ENCODE assay signal across 8 mouse cellular contexts in the genomic region with DNA sequence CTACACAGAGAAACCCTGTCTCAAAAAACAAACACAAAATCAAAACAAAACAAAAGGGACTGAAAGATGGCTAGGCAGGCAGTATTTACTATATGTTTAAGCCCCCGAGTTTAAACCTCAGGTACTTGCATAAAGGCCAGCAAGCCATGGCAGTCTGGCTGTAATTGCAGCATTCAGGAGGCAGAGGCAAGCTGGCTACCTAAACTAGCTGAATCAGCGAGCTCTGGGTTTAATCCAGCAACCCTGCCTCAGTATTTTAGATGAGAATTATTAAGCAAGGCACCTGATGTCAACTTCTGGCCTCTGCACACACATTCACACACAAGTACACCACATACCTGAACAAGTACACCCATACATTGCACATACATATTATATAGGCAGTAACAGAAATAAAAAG. TPM values are rescaled to one million over a fixed set of nuclear protein-coding genes. Genes with fewer than 3 reads are reported as not detected.
A peak's percentile ranks its signal among the peaks of the same experiment; 100 is the strongest.
DNase-seq lines count a peak whose midpoint lies in the region; ATAC-seq and TF ChIP-seq lines count a peak whose summit lies in the region.
"Had no signal": no experiment of that assay in that cellular context is flagged by ENCODE, and none has a peak within 500 bp of the region (broad histone marks: within the 10 kb centered on the region; RNA-seq: fewer than 3 reads in every experiment).

No protein-coding gene starts in this region.

- no peak for TF ChIP-seq RAD21 in CH12.LX (IDR thresholded peaks at IDR 0.05; ENCODE audit: low read depth, low read length)

- no peak overlapping the region for H3K27ac ChIP-seq in CH12.LX (ENCODE audit: insufficient read depth, low read depth)
- H3K27ac ChIP-seq in embryonic facial prominence, embryonic 12.5 days = no peak overlapping the region
- no peak overlapping the region for H3K27ac ChIP-seq in limb, embryonic 14.5 days (replicated peaks; ENCODE audit: low read depth, low read length)
- H3K27ac ChIP-seq: liver, embryonic 14.5 days had no signal

- no peak for TF ChIP-seq EP300 in CH12.LX (IDR thresholded peaks at IDR 0.05; ENCODE audit: low read length)

- dilution Hi-C loops in CH12.LX (cut with MboI; ENCODE audit: extremely low pct_ligation_motif_present, extremely low pct_unique_long_range_greater_than_20kb, low sequenced_read_pairs) = no loop called here

- TF ChIP-seq CTCF in CH12.LX (conservative IDR thresholded peaks at IDR 0.05 in 1 of 2, IDR thresholded peaks at IDR 0.05 in 1 of 2; ENCODE audit: low read depth in 2 of 2, low read length in 2 of 2) = no peak

- H3K9ac ChIP-seq in CH12.LX (ENCODE audit: insufficient read depth, low read depth) = no peak overlapping the region
- no peak overlapping the region for H3K9ac ChIP-seq in embryonic facial prominence, embryonic 12.5 days
- H3K9ac ChIP-seq in limb, embryonic 14.5 days (ENCODE audit: low read depth, low read length, severe bottlenecking) = no peak overlapping the region
- H3K9ac ChIP-seq: liver, embryonic 14.5 days had no signal

- no peaks in the 10 kb centered on the region for H3K27me3 ChIP-seq in CH12.LX (replicated peaks)
- H3K27me3 ChIP-seq in embryonic facial prominence, embryonic 12.5 days = no peaks in the 10 kb centered on the region
- H3K27me3 ChIP-seq in limb, embryonic 14.5 days (ENCODE audit: control insufficient read depth, insufficient read depth, low read length) = no peaks in the 10 kb centered on the region

- in situ Hi-C loops in CH12.LX (cut with MboI; ENCODE audit: low pct_ligation_motif_present, low pct_unique_long_range_greater_than_20kb, low sequenced_read_pairs) = no loop called here

- H3K4me3 ChIP-seq in CH12.LX (replicated peaks in 1 of 3; ENCODE audit: low read depth in 2 of 3, low read length in 2 of 3, poor library complexity in 1 of 3) = no peak overlapping the region
- H3K4me3 ChIP-seq in embryonic facial prominence, embryonic 12.5 days = no peak overlapping the region
- H3K4me3 ChIP-seq in limb, embryonic 14.5 days (replicated peaks; ENCODE audit: low read length) = no peak overlapping the region

- peaks cover 56% of the 10 kb centered on the region for H3K79me2 ChIP-seq in CH12.LX (replicated peaks; ENCODE audit: control insufficient read depth, extremely low read depth, insufficient read depth, poor library complexity, severe bottlenecking)

- no peaks in the 10 kb centered on the region for H3K9me3 ChIP-seq in CH12.LX (replicated peaks; ENCODE audit: low read length)
- no peaks in the 10 kb centered on the region for H3K9me3 ChIP-seq in embryonic facial prominence, embryonic 12.5 days
- H3K9me3 ChIP-seq in limb, embryonic 14.5 days (ENCODE audit: control insufficient read depth, low read length) = no peaks in the 10 kb centered on the region

- H3K36me3 ChIP-seq in CH12.LX (replicated peaks in 1 of 2; ENCODE audit: control insufficient read depth in 1 of 2, insufficient read depth in 1 of 2, low read length in 1 of 2) = peaks cover 29 to 51% of the 10 kb centered on the region in 2 experiments
- H3K36me3 ChIP-seq in embryonic facial prominence, embryonic 12.5 days = peaks cover 39% of the 10 kb centered on the region
- peaks cover 54% of the 10 kb centered on the region for H3K36me3 ChIP-seq in limb, embryonic 14.5 days (ENCODE audit: control insufficient read depth, insufficient read depth, low read length)

- 66% methylated on average over 2 of the region's 2 CpGs for WGBS in embryonic facial prominence, embryonic 12.5 days
- 66% methylated on average over 2 of the region's 2 CpGs for WGBS in limb, embryonic 14.5 days

- 0 out of 2 replicates have a peak overlapping the region, but pooled peaks have one; percentile 21 for H3K4me2 ChIP-seq in CH12.LX (ENCODE audit: insufficient read depth, low read depth, poor library complexity, severe bottlenecking)
- H3K4me2 ChIP-seq in embryonic facial prominence, embryonic 12.5 days (replicated peaks) = 0 out of 2 replicates have a peak overlapping the region, but pooled peaks have one; percentile 4
- peak overlapping the region; percentile 15; the same call in 1 of the 2 replicates for H3K4me2 ChIP-seq in limb, embryonic 14.5 days (replicated peaks; ENCODE audit: low read depth, low read length, severe bottlenecking)

- TF ChIP-seq POLR2A in CH12.LX (IDR thresholded peaks at IDR 0.05; ENCODE audit: low read depth, low read length) = no peak
- no peak for TF ChIP-seq POLR2A in limb, embryonic 14.5 days (IDR thresholded peaks at IDR 0.05; ENCODE audit: borderline replicate concordance, extremely low read depth, insufficient read depth, insufficient read length)

- peak; percentile 54 for DNase-seq in kidney, adult 11 months
- no peak for DNase-seq in kidney, postnatal 4 days
- DNase-seq in CH12.LX (ENCODE audit: extremely low read depth) = no peak
- no peak for DNase-seq in limb, embryonic 14.5 days (ENCODE audit: low spot score)
- DNase-seq in frontal cortex, postnatal 36 days (ENCODE audit: low spot score in 2 of 2) = no peak
- no peak for DNase-seq in layer of hippocampus, postnatal 14 days (ENCODE audit: low spot score in 2 of 2)

- peaks cover 0 to 42% of the 10 kb centered on the region in 2 experiments; a peak in 2 of 4 replicates for H3K4me1 ChIP-seq in CH12.LX (ENCODE audit: control insufficient read depth in 1 of 2, insufficient read depth in 2 of 2)
- peaks cover 29% of the 10 kb centered on the region for H3K4me1 ChIP-seq in embryonic facial prominence, embryonic 12.5 days
- H3K4me1 ChIP-seq in limb, embryonic 14.5 days (ENCODE audit: control insufficient read depth, insufficient read depth, low read length) = peaks cover 21% of the 10 kb centered on the region

- no peak for ATAC-seq in embryonic facial prominence, embryonic 12.5 days (ENCODE audit: insufficient number of reproducible peaks, insufficient read depth, low FRiP score, low TSS enrichment)
- no peak for ATAC-seq in limb, embryonic 14.5 days (ENCODE audit: low FRiP score, low read depth)

TF ChIP-seq in CH12.LX, 34 proteins besides CTCF, POLR2A, EP300 and RAD21:
- TF ChIP-seq MAFK (IDR thresholded peaks at IDR 0.05; ENCODE audit: insufficient replicate concordance, low read length) (0 out of 2 replicates have a peak, but pooled peaks have one; percentile 21), SIN3A (IDR thresholded peaks at IDR 0.05; ENCODE audit: low read length) (no peak), USF1 (IDR thresholded peaks at IDR 0.05; ENCODE audit: low read depth, low read length) (no peak)

RNA-seq across cellular contexts. Expression of gene Atp2a2, which starts 4.0 kb away (rescaled TPM):
- 80.9 and 123 TPM in 2 replicates for total RNA-seq in CH12.LX (2012; rRNA removed)
- total RNA-seq in CH12.LX (2014; rRNA removed) = 59.5 and 61.6 TPM in 2 replicates
- 158 and 159 TPM in 2 replicates for polyA plus RNA-seq in CH12.LX (2012; ENCODE audit: insufficient read length, low read depth)
- 51.3 and 51.5 TPM in 2 replicates for polyA plus RNA-seq in embryonic facial prominence, embryonic 12.5 days (2016; fragmentation: Nextera tagmentation; extraction: Ambion mirVana)
- 96.7 and 99.0 TPM in 2 replicates for polyA plus RNA-seq in limb, embryonic 14.5 days (2012; rRNA removed)
- polyA plus RNA-seq in limb, embryonic 14.5 days (2014; fragmentation: Nextera tagmentation; extraction: Ambion mirVana) = 36.5 and 39.7 TPM in 2 replicates
- 100 to 1,000 TPM; 659 to 669 TPM for total RNA-seq in layer of hippocampus, postnatal 14 days (2021)
